ENCODE assay signal across 22 mouse cellular contexts in genomic region chr4:108065176-108065844, GRCm38 (mm10). TPM values are rescaled to one million over a fixed set of nuclear protein-coding genes. Genes with fewer than 3 reads are reported as not detected.
DNase-seq lines count a peak whose midpoint lies in the region; ATAC-seq and TF ChIP-seq lines count a peak whose summit lies in the region.
"Had no signal": no experiment of that assay in that cellular context is flagged by ENCODE, and none has a peak within 500 bp of the region (broad histone marks: within the 10 kb centered on the region; RNA-seq: fewer than 3 reads in every experiment).

No protein-coding gene starts in this region.

- WGBS in kidney, embryonic 16.5 days = 73% methylated on average over 2 of the region's 2 CpGs
- WGBS in liver, postnatal 0 days (ENCODE audit: insufficient replicate concordance) = 58% methylated on average over 2 of the region's 2 CpGs

- H3K27ac ChIP-seq in kidney, embryonic 16.5 days (ENCODE audit: low read length) = no peak overlapping the region
- peak overlapping the region; percentile 91 for H3K27ac ChIP-seq in liver, postnatal 0 days (ENCODE audit: low read depth)
- no peak overlapping the region for H3K27ac ChIP-seq in layer of hippocampus, adult 2 months
- H3K27ac ChIP-seq: embryonic facial prominence, embryonic 15.5 days; forebrain, embryonic 10.5 days; heart, embryonic 15.5 days; hindbrain, embryonic 10.5 days; left cerebral cortex, adult 2 months; limb, embryonic 10.5 days; lung, embryonic 15.5 days; midbrain, embryonic 15.5 days had no signal

- DNase-seq in adrenal gland, postnatal 14 days = peak; percentile 39
- DNase-seq in adrenal gland, postnatal 36 days = no peak
- peak; percentile 30 for DNase-seq in kidney, adult 9 months
- peak; percentile 57 for DNase-seq in A20 (ENCODE audit: low read depth, low spot score)
- DNase-seq in liver, postnatal 0 days = no peak
- no peak for DNase-seq in layer of hippocampus, adult 2 months (ENCODE audit: low spot score in 2 of 2)
- no peak for DNase-seq in right cerebral cortex, adult 18-20 months
- DNase-seq: cerebellum, postnatal 14 days; embryo, embryonic 11 days; gastrocnemius, postnatal 10 days; kidney, postnatal 10 days; right cerebral cortex, postnatal 4 days had no signal

- no peak overlapping the region for H3K9ac ChIP-seq in kidney, embryonic 16.5 days (replicated peaks; ENCODE audit: low read length)
- no peak overlapping the region; the same call in 1 of the 2 replicates for H3K9ac ChIP-seq in liver, postnatal 0 days (replicated peaks)
- H3K9ac ChIP-seq: embryonic facial prominence, embryonic 15.5 days; heart, embryonic 15.5 days; lung, embryonic 15.5 days; midbrain, embryonic 15.5 days had no signal

- TF ChIP-seq EP300 in liver, postnatal 0 days (IDR thresholded peaks at IDR 0.05; ENCODE audit: low read depth) = no peak

- no peaks in the 10 kb centered on the region for H3K9me3 ChIP-seq in kidney, embryonic 16.5 days (ENCODE audit: low read length)
- no peaks in the 10 kb centered on the region for H3K9me3 ChIP-seq in liver, postnatal 0 days (ENCODE audit: low read length)
- H3K9me3 ChIP-seq: embryonic facial prominence, embryonic 15.5 days; heart, embryonic 15.5 days; limb, embryonic 10.5 days; lung, embryonic 15.5 days; megakaryocyte, embryonic 14.5 days; midbrain, embryonic 15.5 days had no signal

- TF ChIP-seq CTCF in liver, postnatal 0 days (IDR thresholded peaks at IDR 0.05; ENCODE audit: low read depth) = no peak
- TF ChIP-seq CTCF in layer of hippocampus, adult 2 months (conservative IDR thresholded peaks at IDR 0.05) = no peak

- peaks cover 8% of the 10 kb centered on the region for H3K4me1 ChIP-seq in kidney, embryonic 16.5 days (ENCODE audit: insufficient read depth, low read length)
- H3K4me1 ChIP-seq in liver, postnatal 0 days (ENCODE audit: insufficient read depth) = peaks cover 11% of the 10 kb centered on the region

- peaks cover 38% of the 10 kb centered on the region for H3K36me3 ChIP-seq in kidney, embryonic 16.5 days (ENCODE audit: insufficient read depth, low read length)
- peaks cover 32% of the 10 kb centered on the region for H3K36me3 ChIP-seq in liver, postnatal 0 days (replicated peaks; ENCODE audit: insufficient read depth, low read length)

- no peak overlapping the region for H3K4me2 ChIP-seq in kidney, embryonic 16.5 days (replicated peaks; ENCODE audit: low read depth, low read length)
- 0 out of 2 replicates have a peak overlapping the region, but pooled peaks have one; percentile 12 for H3K4me2 ChIP-seq in liver, postnatal 0 days (ENCODE audit: low read depth, low read length)
- H3K4me2 ChIP-seq: embryonic facial prominence, embryonic 15.5 days; heart, embryonic 15.5 days; lung, embryonic 15.5 days; midbrain, embryonic 15.5 days had no signal

- no peak for ATAC-seq in kidney, embryonic 16.5 days (ENCODE audit: low FRiP score, low TSS enrichment)
- ATAC-seq in liver, postnatal 0 days = no peak
- ATAC-seq: midbrain, embryonic 15.5 days had no signal

- no peak overlapping the region for H3K4me3 ChIP-seq in kidney, embryonic 16.5 days (ENCODE audit: low read length)
- H3K4me3 ChIP-seq in liver, postnatal 0 days (ENCODE audit: low read depth, low read length) = no peak overlapping the region
- no peak overlapping the region for H3K4me3 ChIP-seq in layer of hippocampus, adult 2 months
- H3K4me3 ChIP-seq: embryonic facial prominence, embryonic 15.5 days; forebrain, embryonic 10.5 days; heart, embryonic 15.5 days; hindbrain, embryonic 10.5 days; left cerebral cortex, adult 2 months; limb, embryonic 10.5 days; lung, embryonic 15.5 days; megakaryocyte, embryonic 14.5 days; midbrain, embryonic 15.5 days had no signal

- H3K27me3 ChIP-seq in kidney, embryonic 16.5 days (ENCODE audit: insufficient read depth, low read length) = no peaks in the 10 kb centered on the region
- no peaks in the 10 kb centered on the region for H3K27me3 ChIP-seq in liver, postnatal 0 days (ENCODE audit: insufficient read depth, low read length)
- H3K27me3 ChIP-seq: embryonic facial prominence, embryonic 15.5 days; heart, embryonic 15.5 days; lung, embryonic 15.5 days; megakaryocyte, embryonic 14.5 days; midbrain, embryonic 15.5 days had no signal

RNA-seq across cellular contexts. Expression of gene Podn, which starts 30.9 kb away (rescaled TPM):
- 8.1 and 8.2 TPM in 2 replicates for total RNA-seq in adrenal gland, postnatal 14 days (2021)
- total RNA-seq in adrenal gland, postnatal 36 days (2021) = 1 to 10 TPM; 8.2 to 9.9 TPM
- 0.69 and 0.82 TPM in 2 replicates for polyA plus RNA-seq in kidney, embryonic 16.5 days (2015; fragmentation: Nextera tagmentation; extraction: Ambion mirVana)
- polyA plus RNA-seq in liver, postnatal 0 days (2015; fragmentation: Nextera tagmentation; extraction: Ambion mirVana) = 0.34 and 0.43 TPM in 2 replicates
- 10 to 100 TPM; 10.2 to 10.4 TPM for total RNA-seq in layer of hippocampus, adult 2 months (2021)

Comparison
In these comparisons a context has a peak if more than half of its experiments do, and no peak if none do; other contexts are left out.
1. DNase-seq: peak in adrenal gland, postnatal 14 days (single experiment), kidney, adult 9 months (single experiment) and A20 (single experiment); none in adrenal gland, postnatal 36 days (0 of 2), liver, postnatal 0 days (single experiment), layer of hippocampus, adult 2 months (0 of 2) and right cerebral cortex, adult 18-20 months (single experiment).